Mouse (Mus musculus): ENCODE data around the gene Ccdc155. TPM values are rescaled to one million over a fixed set of nuclear protein-coding genes. Genes with fewer than 3 reads are reported as not detected.

The Ccdc155 gene
- total RNA-seq, 2 experiments from 2014 or later = 5.1 to 5.2 TPM

Small RNA genes lying within 50 kb of the gene (microRNA-seq; reads per million reads assigned to microRNA genes)
- gene Mir7055 = 3.6 reads per million, percentile 9 among the genes with 10 or more reads in this experiment

Other genes with a start within 250 kb of the Ccdc155 start
- gene Cpt1c, start 230.0 kb downstream of the Ccdc155 start, total RNA-seq (2021) = 10 to 100 TPM; 85.4 to 97.7 TPM
- gene Prmt1, start 218.3 kb downstream of the Ccdc155 start, total RNA-seq (2021) = 100 to 1,000 TPM; 143 to 145 TPM
- gene Irf3, start 207.2 kb downstream of the Ccdc155 start, total RNA-seq (2021) = 10 to 100 TPM; 29.2 to 38.7 TPM
- gene Bcl2l12, start 206.2 kb downstream of the Ccdc155 start, total RNA-seq (2021) = 1 to 10 TPM; 1.8 to 2.6 TPM
- 100 to 1,000 TPM; 174 to 177 TPM for gene Scaf1, start 188.5 kb downstream of the Ccdc155 start, total RNA-seq (2021)
- gene Rras, start 186.9 kb downstream of the Ccdc155 start, total RNA-seq (2021) = 10 to 100 TPM; 12.9 to 13.9 TPM
- 10 to 100 TPM; 64.9 to 75.3 TPM for gene Prr12, start 152.0 kb downstream of the Ccdc155 start, total RNA-seq (2021)
- 10 to 100 TPM; 59.7 to 63.7 TPM for gene Nosip, start 142.5 kb downstream of the Ccdc155 start, total RNA-seq (2021)
- 1 to 10 TPM; 5.4 to 7.4 TPM for gene Prrg2, start 142.2 kb downstream of the Ccdc155 start, total RNA-seq (2021)
- 1 to 10 TPM; 3.8 to 4.9 TPM for gene Rcn3, start 112.7 kb downstream of the Ccdc155 start, total RNA-seq (2021)
- 10 to 100 TPM; 22.3 to 22.7 TPM for gene Fcgrt, start 101.0 kb downstream of the Ccdc155 start, total RNA-seq (2021)
- gene Rps11, start 80.5 kb downstream of the Ccdc155 start, total RNA-seq (2021) = 100 to 1,000 TPM; 405 to 466 TPM
- gene Rpl13a, start 76.1 kb downstream of the Ccdc155 start, total RNA-seq (2021) = 100 to 1,000 TPM; 614 to 796 TPM
- gene Gm45713, start 68.7 kb downstream of the Ccdc155 start, total RNA-seq (2021) = not detected
- gene Flt3l, start 68.5 kb downstream of the Ccdc155 start, total RNA-seq (2021) = 1 to 10 TPM; 3.7 to 6.1 TPM
- 10 to 100 TPM; 44.8 to 53.6 TPM for gene Pih1d1, start 50.6 kb downstream of the Ccdc155 start, total RNA-seq (2021)
- 10 to 100 TPM; 12.2 to 21.5 TPM for gene Aldh16a1, start 50.3 kb downstream of the Ccdc155 start, total RNA-seq (2021)
- gene Slc17a7, start 40.9 kb downstream of the Ccdc155 start, total RNA-seq (2021) = 1,000 to 10,000 TPM; 1,276 to 1,585 TPM
- gene Gfy, start 25.3 kb downstream of the Ccdc155 start, total RNA-seq (2021) = under 1 TPM; 0.17 to 0.50 TPM
- gene Pth2, start 23.9 kb downstream of the Ccdc155 start, total RNA-seq (2021) = not detected
- gene Dkkl1, start 7.3 kb upstream of the Ccdc155 start, total RNA-seq (2021) = 10 to 100 TPM; 25.9 to 29.9 TPM
- gene Tead2, start 10.9 kb upstream of the Ccdc155 start, total RNA-seq (2021) = 1 to 10 TPM; 3.9 to 5.6 TPM
- 1 to 10 TPM; 5.0 to 5.9 TPM for gene Cd37, start 34.2 kb upstream of the Ccdc155 start, total RNA-seq (2021)
- gene Slc6a16, start 36.2 kb upstream of the Ccdc155 start, total RNA-seq (2021) = 1 to 10 TPM; 1.2 to 1.6 TPM
- gene Slc6a21, start 72.6 kb upstream of the Ccdc155 start, total RNA-seq (2021) = not detected
- 10 to 100 TPM; 18.0 to 20.9 TPM for gene Trpm4, start 128.9 kb upstream of the Ccdc155 start, total RNA-seq (2021)
- gene Hrc, start 130.4 kb upstream of the Ccdc155 start, total RNA-seq (2021) = under 1 TPM; 0.27 to 0.52 TPM
- 100 to 1,000 TPM; 154 to 168 TPM for gene Ppfia3, start 162.1 kb upstream of the Ccdc155 start, total RNA-seq (2021)
- 100 to 1,000 TPM; 164 to 189 TPM for gene Lin7b, start 165.7 kb upstream of the Ccdc155 start, total RNA-seq (2021)
- 100 to 1,000 TPM; 273 to 486 TPM for gene Snrnp70, start 190.8 kb upstream of the Ccdc155 start, total RNA-seq (2021)
- gene Kcna7, start 200.8 kb upstream of the Ccdc155 start, total RNA-seq (2021) = not detected
- gene Ntf5, start 208.8 kb upstream of the Ccdc155 start, total RNA-seq (2021) = not detected
- gene Lhb, start 215.9 kb upstream of the Ccdc155 start, total RNA-seq (2021) = not detected
- 10 to 100 TPM; 14.1 to 16.9 TPM for gene Gys1, start 230.0 kb upstream of the Ccdc155 start, total RNA-seq (2021)
- gene Ruvbl2, start 233.2 kb upstream of the Ccdc155 start, total RNA-seq (2021) = 10 to 100 TPM; 39.7 to 41.5 TPM